Mouse (Mus musculus): ENCODE measurements around the gene Reep6.
A peak's percentile ranks its signal among the peaks of the same experiment; 100 is the strongest.

The Reep6 gene

GRCm38 (mm10) chr10:80301256-80302081 is 28.3 kb upstream of the Reep6 start:
- no peak for DNase-seq

DNA sequence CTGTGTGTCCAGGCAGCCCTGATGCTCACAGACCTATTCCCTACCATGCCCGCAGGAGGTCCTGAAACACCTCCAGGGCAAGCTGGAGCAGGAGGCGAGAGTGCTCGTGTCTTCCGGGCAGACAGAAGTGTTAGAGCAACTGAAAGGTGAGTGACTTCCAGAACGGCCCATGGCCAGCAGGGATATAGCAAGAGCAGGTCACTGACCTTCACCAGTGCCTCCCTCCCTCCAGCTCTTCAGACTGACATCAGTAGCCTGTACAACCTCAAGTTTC is 27.7 kb upstream of the Reep6 start:
- no peak for DNase-seq

DNA sequence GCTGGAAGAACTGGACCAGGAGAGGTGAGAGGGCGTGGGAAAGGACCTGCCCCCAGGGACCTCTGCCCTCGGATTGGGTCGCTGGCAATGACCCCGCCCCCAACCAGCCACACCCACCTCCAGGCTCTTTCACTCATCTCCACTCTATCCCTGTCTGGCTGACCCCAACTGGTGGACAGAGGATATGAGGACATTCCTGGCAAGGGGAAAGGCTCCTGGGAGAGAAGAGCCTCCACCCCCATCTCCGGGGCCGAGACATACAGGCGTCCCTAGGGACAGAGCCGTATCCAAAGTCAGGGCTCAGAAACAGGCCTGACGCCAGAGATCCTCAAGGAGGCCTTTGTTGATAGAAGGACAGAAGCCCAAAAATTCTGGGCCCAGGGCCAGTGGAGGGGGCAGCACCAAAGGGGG is 27.3 kb upstream of the Reep6 start:
- DNase-seq, result peak; percentile 61

DNA sequence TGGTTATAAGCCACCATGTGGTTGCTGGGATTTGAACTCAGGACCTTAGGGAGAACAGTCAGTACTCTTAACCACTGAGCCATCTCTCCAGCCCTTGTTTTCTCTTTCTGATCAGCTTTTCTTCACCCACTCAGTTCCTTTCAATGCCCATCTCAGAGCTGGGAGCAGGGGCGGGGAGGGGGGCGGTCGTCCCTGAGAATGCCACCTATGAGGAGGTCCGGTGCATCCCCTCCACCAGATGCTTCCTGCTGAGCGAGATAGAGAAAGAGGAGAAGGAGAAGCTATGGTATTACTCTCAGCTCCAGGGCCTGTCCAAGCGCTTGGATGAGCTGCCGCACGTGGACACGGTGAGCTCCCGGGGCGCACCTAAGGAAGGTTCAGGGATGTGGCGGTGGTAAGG is 25.3 kb upstream of the Reep6 start:
- DNase-seq, result no peak

- DNase-seq, result peak; percentile 75
Measured at GRCm38 (mm10) chr10:80304862-80305261, 24.9 kb upstream of the Reep6 start.

DNA sequence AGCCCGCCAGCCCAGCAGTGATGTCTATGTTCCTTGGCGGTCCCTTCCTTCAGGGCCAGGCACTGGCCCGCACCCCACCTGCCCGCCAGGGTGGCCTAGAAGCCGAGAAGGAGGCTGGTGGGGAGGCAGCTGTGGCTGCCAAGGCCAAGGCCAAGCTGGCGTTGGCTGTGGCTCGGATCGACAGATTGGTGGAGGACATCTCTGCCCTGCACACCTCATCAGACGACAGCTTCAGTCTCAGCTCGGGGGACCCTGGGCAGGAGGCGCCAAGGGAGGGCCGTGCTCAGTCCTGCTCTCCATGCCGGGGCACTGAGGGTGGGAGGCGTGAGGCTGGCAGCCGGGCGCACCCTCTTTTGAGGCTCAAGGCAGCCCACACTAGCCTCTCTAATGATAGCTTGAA is 18.2 kb upstream of the Reep6 start:
- no peak for DNase-seq

- DNase-seq, result no peak
Measured at GRCm38 (mm10) chr10:80312586-80313504, 16.9 kb upstream of the Reep6 start.

DNA sequence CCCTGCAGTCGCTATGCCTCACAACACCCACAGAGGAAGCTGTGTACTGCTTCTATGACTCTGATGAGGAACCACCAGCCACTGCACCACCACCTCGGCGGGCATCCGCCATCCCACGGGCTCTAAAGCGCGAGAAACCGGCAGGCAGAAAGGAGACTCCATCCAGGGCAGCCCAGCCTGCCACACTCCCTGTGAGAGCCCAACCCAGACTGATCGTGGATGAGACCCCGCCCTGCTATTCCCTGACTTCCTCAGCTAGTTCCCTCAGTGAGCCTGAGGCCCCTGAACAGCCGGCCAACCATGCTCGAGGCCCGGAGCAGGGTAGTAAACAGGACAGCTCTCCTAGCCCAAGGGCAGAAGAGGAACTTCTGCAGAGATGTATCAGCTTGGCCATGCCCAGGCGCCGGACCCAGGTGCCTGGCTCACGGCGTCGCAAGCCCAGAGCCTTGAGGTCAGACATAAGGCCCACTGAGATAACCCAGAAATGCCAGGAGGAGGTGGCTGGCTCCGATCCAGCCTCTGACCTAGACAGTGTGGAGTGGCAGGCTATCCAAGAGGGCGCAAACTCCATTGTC is 16.0 kb upstream of the Reep6 start:
- DNase-seq, result no peak

DNA sequence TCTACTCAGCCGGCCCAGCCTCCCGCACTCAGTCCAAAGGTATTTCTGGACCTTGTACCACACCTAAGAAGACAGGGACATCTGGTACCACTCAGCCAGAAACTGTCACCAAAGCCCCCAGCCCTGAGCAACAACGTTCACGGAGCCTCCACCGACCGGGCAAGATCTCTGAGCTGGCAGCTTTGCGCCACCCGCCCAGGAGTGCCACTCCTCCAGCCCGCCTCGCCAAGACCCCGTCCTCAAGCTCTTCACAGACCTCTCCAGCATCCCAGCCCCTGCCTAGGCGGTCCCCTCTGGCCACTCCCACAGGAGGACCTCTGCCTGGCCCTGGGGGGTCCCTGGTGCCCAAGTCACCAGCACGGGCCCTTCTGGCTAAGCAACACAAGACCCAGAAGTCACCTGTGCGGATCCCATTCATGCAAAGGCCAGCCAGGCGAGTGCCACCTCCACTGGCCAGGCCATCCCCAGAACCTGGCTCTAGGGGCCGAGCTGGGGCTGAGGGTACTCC is 15.2 kb upstream of the Reep6 start:
- DNase-seq, result no peak

DNA sequence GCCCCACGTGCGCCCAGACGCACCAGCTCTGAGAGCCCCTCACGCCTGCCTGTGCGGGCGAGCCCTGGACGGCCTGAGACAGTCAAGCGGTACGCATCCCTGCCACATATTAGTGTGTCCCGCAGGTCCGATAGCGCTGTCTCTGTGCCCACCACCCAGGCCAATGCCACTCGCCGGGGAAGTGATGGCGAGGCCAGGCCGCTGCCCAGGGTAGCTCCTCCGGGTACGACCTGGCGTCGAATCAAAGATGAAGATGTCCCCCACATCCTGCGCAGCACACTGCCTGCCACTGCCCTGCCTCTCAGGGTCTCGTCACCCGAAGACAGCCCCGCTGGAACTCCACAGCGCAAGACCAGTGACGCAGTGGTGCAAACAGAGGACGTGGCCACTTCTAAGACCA is 14.4 kb upstream of the Reep6 start:
- DNase-seq, result no peak

DNA sequence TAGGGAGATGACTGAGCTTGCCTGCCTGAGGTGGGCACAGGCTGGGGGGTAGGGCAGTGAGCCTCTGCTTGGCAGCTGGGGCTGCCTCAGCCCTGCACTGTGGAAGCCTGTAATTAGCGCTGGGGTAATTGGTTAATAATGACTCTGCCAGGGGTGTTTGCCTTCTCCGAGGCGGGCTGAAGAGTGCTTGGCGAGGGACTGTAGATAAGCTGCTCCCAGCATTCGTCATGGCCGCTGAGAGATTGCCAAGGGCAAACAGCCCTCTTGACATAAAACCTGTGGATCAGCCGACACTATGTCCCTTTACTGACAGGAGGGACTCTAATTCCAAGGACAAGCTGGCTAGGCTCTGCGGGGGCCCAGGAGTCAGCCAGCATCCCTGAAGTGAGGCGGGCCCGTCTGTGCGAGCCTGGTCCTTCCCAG is 13.4 kb upstream of the Reep6 start:
- no peak for DNase-seq

- no peak for DNase-seq
Measured at GRCm38 (mm10) chr10:80317011-80317410, 12.7 kb upstream of the Reep6 start.

GRCm38 (mm10) chr10:80320340-80320760 is 9.4 kb upstream of the Reep6 start, which contains the start of gene 2310011J03Rik:
Gene 2310011J03Rik (minus strand): TSS chr10:80320537.
- peak; percentile 94 for DNase-seq

GRCm38 (mm10) chr10:80321014-80321669 is 8.6 kb upstream of the Reep6 start:
- DNase-seq, result no peak

DNA sequence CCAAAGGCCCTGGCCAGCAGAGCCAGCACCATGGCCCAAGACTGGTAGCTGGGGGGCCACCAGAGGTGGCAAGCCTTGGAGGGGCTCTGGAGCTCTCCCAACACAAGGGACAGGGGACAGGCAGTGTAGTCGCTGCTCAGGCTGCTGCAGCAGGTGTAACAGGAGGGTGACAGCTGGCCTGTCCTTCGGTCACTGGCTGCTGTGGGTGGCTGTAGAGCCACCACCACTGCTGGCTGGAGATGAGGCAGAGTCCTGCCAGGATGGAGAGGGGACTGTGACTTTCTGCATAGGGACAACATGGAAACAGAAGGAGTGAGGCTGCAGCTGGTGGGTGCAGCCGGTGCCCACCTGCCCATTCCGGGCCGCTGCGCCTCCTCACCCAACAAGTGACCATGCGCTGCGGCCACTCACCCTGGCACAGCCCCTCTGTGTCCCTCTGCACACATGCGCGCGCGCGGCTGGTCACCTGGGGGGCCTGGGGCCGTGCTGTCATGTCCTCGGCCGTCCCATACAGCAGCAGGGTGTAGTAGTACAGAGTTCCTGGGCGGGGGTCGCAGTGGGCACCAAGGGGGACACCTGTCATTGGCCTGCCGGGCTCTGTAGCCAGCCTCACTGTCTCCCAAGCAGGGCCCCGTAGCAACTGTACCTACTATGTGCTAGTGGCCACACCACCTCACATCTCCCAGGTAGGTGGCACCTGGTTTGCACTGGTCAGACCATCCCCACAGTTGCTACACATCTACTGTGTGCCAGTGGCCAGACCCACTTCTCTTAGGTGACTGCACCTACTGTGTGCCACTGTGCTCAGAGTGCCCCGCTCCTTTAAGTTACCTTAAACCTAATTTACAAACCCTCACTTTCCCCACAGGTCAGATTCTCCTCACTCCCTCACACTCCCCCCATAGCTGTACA is 7.8 kb upstream of the Reep6 start:
- no peak for DNase-seq

GRCm38 (mm10) chr10:80322811-80323211 is 6.9 kb upstream of the Reep6 start:
- peak; percentile 55 for DNase-seq

DNA sequence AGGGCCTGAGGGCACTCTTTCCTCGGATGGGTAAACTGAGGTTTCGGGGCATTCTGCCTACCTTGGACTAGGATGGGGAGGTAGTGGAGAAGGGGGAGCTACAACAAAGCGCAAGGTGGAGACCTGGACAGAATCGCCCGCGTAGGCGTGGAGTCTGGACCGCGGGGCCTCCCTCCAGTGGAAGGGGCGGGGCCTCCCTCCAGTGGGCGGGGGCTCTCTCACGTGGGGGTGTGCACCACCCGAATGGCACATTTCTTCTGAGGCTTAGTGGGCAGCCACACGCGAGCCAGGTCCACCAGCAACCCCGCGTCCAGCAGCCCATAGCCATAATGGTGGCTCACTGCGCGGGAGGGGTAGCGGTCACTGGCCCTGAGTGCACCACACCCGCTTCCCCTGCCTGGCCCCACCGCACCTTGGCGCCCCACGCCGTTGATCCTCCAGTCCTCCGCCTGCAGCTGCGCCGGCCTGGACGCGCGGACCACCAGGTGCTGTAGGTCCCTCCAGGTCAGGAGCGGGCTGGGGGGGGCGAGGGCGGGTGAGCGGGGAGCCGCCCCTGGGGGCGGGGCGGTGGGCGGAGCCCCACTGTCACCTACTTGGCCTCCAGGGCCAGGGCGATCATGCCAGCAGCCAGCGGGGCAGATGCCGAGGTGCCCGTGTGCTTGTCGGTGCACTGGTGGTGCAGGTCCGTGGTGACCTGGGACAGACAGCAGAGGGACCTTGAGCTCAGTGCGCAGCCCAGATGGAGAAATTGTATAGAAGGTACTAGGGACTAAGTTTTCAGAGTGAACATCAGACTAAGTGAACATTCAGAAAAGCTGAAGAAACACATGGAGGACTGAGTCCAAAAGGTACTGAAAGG is 6.3 kb upstream of the Reep6 start:
- DNase-seq, result peak; percentile 90

DNA sequence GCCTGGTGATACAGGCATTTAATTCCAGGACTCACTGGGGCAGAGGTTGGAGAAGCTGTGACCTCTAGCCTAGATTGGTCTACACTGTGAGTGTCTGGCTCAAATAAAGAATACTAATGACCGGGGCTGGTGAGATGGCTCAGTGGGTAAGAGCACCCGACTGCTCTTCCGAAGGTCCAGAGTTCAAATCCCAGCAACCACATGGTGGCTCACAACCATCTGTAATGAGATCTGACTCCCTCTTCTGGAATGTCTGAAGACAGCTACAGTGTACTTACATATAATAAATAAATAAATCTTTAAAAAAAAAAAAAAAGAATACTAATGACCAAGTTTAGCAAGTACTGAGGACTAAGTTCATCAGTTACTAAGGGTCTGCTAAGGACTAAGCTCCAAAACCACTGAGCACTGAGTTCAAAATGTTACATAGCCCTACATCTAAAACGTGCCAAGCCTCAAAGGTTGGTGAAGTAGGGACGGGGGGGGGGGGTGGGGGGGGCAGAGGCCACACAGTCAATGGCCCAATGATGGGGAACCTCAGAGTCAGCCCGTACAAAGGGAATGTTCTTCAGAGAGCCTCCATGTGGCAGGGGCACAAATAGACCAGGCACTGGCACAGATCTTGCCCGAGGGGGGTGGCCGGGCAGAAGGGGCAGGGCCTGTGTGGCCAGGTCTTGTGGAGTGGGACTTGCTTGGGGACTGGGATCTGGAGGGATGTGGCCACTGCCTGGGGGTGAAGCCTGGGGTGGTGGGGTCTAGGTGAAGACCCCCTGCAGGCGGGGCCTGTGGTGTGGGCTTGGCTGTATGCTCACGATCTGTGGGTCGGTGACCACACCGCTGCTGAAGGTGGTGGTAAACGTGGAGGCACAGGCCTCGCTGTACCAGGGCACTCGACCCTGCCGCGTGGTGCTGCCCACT is 5.4 kb upstream of the Reep6 start:
- DNase-seq, result no peak

DNA sequence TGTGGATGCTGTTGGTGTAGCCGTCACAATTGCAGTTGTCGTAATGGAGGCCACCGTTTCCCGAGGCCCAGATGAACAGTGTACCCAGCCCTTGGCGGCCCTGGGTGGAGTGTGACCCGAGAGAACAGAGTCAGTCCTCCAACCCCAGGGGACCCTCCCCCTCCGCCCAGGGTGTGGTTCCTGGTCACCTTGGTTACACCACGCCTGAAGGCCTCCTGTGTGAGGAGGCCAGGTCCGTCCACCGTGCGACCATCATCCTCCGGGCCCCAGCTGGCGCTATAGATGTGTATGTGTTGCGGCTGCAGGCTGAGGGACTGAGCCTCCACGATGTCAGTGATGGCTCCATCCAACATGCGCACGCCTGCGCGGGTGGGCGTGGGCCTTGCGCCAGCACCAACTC is 4.7 kb upstream of the Reep6 start:
- no peak for DNase-seq

GRCm38 (mm10) chr10:80330084-80330483 is 331 bp downstream of the Reep6 start:
- no peak for DNase-seq
